Mouse (Mus musculus): ENCODE data around the gene Ifi205. TPM values are rescaled to one million over a fixed set of nuclear protein-coding genes. Genes with fewer than 3 reads are reported as not detected.
"Not testable (repeated sequence)": the region's sequence is repeated elsewhere in the genome, so short reads cannot be mapped to it uniquely, and the experiment has no call there.

The Ifi205 gene
- total and polyA plus RNA-seq, 2 experiments, result 0.22 to 2.5 TPM

- Histone ChIP-seq H3K27me3 (ENCODE audit: control insufficient read depth, insufficient read depth, low read length) (no peaks in the 10 kb centered on the region), H3K36me3 (ENCODE audit: control insufficient read depth, insufficient read depth, low read length) (no peaks in the 10 kb centered on the region), H3K4me3 (ENCODE audit: insufficient read depth, low read depth, low read length) (no peak within 1 kb of the TSS), H3K79me2 (ENCODE audit: control insufficient read depth, insufficient read depth, low read length) (no peaks in the 10 kb centered on the region), H3K4me1 (ENCODE audit: control insufficient read depth, insufficient read depth, low read length) (no peaks in the 10 kb centered on the region), H3K27ac (replicated peaks; ENCODE audit: insufficient read depth, low read depth, low read length) (no peak within 1 kb of the TSS), H3K9ac (ENCODE audit: low read depth, low read length) (no peak within 1 kb of the TSS)
- TF ChIP-seq CTCF (IDR thresholded peaks at IDR 0.05; ENCODE audit: low read depth, low read length), result no peak
- TF ChIP-seq POLR2A (IDR thresholded peaks at IDR 0.05; ENCODE audit: extremely low read depth, insufficient read depth, low read length), result no peak
- peak; percentile 39 for DNase-seq (ENCODE audit: extremely low read depth, low read depth, low spot score)
- WGBS, result 73% methylated on average over 7 of the region's 7 CpGs
Measured at GRCm38 (mm10) chr1:174040523-174041177, 9.0 kb upstream of the Ifi205 start, which contains the start of gene Olfr433. Gene Olfr433 (plus strand): TSS chr1:174040705.

- peak; percentile 24 for DNase-seq (ENCODE audit: extremely low read depth, low read depth, low spot score)
- Histone ChIP-seq H3K36me3 (ENCODE audit: control insufficient read depth, insufficient read depth, low read length) (no peaks in the 10 kb centered on the region), H3K27me3 (ENCODE audit: control insufficient read depth, insufficient read depth, low read length) (no peaks in the 10 kb centered on the region), H3K9ac (ENCODE audit: low read depth, low read length) (no peak overlapping the region), H3K79me2 (ENCODE audit: control insufficient read depth, insufficient read depth, low read length) (no peaks in the 10 kb centered on the region), H3K27ac (replicated peaks; ENCODE audit: insufficient read depth, low read depth, low read length) (no peak overlapping the region), H3K4me3 (ENCODE audit: insufficient read depth, low read depth, low read length) (no peak overlapping the region), H3K4me1 (ENCODE audit: control insufficient read depth, insufficient read depth, low read length) (no peaks in the 10 kb centered on the region)
- WGBS, result 78% methylated on average over 3 of the region's 3 CpGs
- TF ChIP-seq POLR2A (IDR thresholded peaks at IDR 0.05; ENCODE audit: extremely low read depth, insufficient read depth, low read length), result no peak
- no peak for TF ChIP-seq CTCF (IDR thresholded peaks at IDR 0.05; ENCODE audit: low read depth, low read length)
Measured at GRCm38 (mm10) chr1:174038480-174038879, 6.9 kb upstream of the Ifi205 start.

- no peaks in the 10 kb centered on the region for H3K4me1 ChIP-seq (ENCODE audit: control insufficient read depth, insufficient read depth, low read length)
- no peak for DNase-seq (ENCODE audit: extremely low read depth, low read depth, low spot score)
- no peaks in the 10 kb centered on the region for H3K36me3 ChIP-seq (ENCODE audit: control insufficient read depth, insufficient read depth, low read length)
- TF ChIP-seq POLR2A (IDR thresholded peaks at IDR 0.05; ENCODE audit: extremely low read depth, insufficient read depth, low read length), result no peak
- no peak for TF ChIP-seq CTCF (IDR thresholded peaks at IDR 0.05; ENCODE audit: low read depth, low read length)
- no peak overlapping the region for H3K9ac ChIP-seq (ENCODE audit: low read depth, low read length)
- H3K4me3 ChIP-seq (ENCODE audit: insufficient read depth, low read depth, low read length), result no peak overlapping the region
- H3K79me2 ChIP-seq (ENCODE audit: control insufficient read depth, insufficient read depth, low read length), result no peaks in the 10 kb centered on the region
- H3K27me3 ChIP-seq (ENCODE audit: control insufficient read depth, insufficient read depth, low read length), result no peaks in the 10 kb centered on the region
- WGBS, result 54% methylated on average over 4 of the region's 4 CpGs
- no peak overlapping the region for H3K27ac ChIP-seq (replicated peaks; ENCODE audit: insufficient read depth, low read depth, low read length)
Measured at GRCm38 (mm10) chr1:174035841-174036240, 4.2 kb upstream of the Ifi205 start.

GRCm38 (mm10) chr1:174007050-174007449 is 24.6 kb downstream of the Ifi205 start:
- not testable (repeated sequence) for H3K4me3 ChIP-seq (ENCODE audit: insufficient read depth, low read depth, low read length); H3K4me1 ChIP-seq (ENCODE audit: control insufficient read depth, insufficient read depth, low read length); H3K27ac ChIP-seq (replicated peaks; ENCODE audit: insufficient read depth, low read depth, low read length); H3K9ac ChIP-seq (ENCODE audit: low read depth, low read length); DNase-seq (ENCODE audit: extremely low read depth, low read depth, low spot score); H3K27me3 ChIP-seq (ENCODE audit: control insufficient read depth, insufficient read depth, low read length); H3K36me3 ChIP-seq (ENCODE audit: control insufficient read depth, insufficient read depth, low read length); H3K79me2 ChIP-seq (ENCODE audit: control insufficient read depth, insufficient read depth, low read length)

- H3K79me2 ChIP-seq (ENCODE audit: control insufficient read depth, insufficient read depth, low read length); H3K27me3 ChIP-seq (ENCODE audit: control insufficient read depth, insufficient read depth, low read length); H3K27ac ChIP-seq (replicated peaks; ENCODE audit: insufficient read depth, low read depth, low read length); H3K4me1 ChIP-seq (ENCODE audit: control insufficient read depth, insufficient read depth, low read length); H3K9ac ChIP-seq (ENCODE audit: low read depth, low read length); H3K36me3 ChIP-seq (ENCODE audit: control insufficient read depth, insufficient read depth, low read length); H3K4me3 ChIP-seq (ENCODE audit: insufficient read depth, low read depth, low read length); DNase-seq (ENCODE audit: extremely low read depth, low read depth, low spot score): not testable (repeated sequence)
- WGBS, result 73% methylated on average over 2 of the region's 3 CpGs
Measured at GRCm38 (mm10) chr1:174004352-174005109, 27.1 kb downstream of the Ifi205 start.

- no peaks in the 10 kb centered on the region for H3K36me3 ChIP-seq (ENCODE audit: control insufficient read depth, insufficient read depth, low read length)
- no peaks in the 10 kb centered on the region for H3K27me3 ChIP-seq (ENCODE audit: control insufficient read depth, insufficient read depth, low read length)
- no peaks in the 10 kb centered on the region for H3K79me2 ChIP-seq (ENCODE audit: control insufficient read depth, insufficient read depth, low read length)
- DNase-seq (ENCODE audit: extremely low read depth, low read depth, low spot score), result no peak
- no peak overlapping the region for H3K9ac ChIP-seq (ENCODE audit: low read depth, low read length)
- no peak overlapping the region for H3K4me3 ChIP-seq (ENCODE audit: insufficient read depth, low read depth, low read length)
- no peaks in the 10 kb centered on the region for H3K4me1 ChIP-seq (ENCODE audit: control insufficient read depth, insufficient read depth, low read length)
- WGBS, result 77% methylated on average over 4 of the region's 4 CpGs
- TF ChIP-seq POLR2A (IDR thresholded peaks at IDR 0.05; ENCODE audit: extremely low read depth, insufficient read depth, low read length) (no peak), CTCF (IDR thresholded peaks at IDR 0.05; ENCODE audit: low read depth, low read length) (no peak)
- no peak overlapping the region for H3K27ac ChIP-seq (replicated peaks; ENCODE audit: insufficient read depth, low read depth, low read length)
Measured at GRCm38 (mm10) chr1:173995003-173995402, 36.6 kb downstream of the Ifi205 start.

GRCm38 (mm10) chr1:173982694-173983305 is 48.8 kb downstream of the Ifi205 start, which contains the start of gene Ifi202b:
Gene Ifi202b (minus strand): TSS chr1:173982744.
- not testable (repeated sequence) for H3K4me1 ChIP-seq (ENCODE audit: control insufficient read depth, insufficient read depth, low read length); H3K36me3 ChIP-seq (ENCODE audit: control insufficient read depth, insufficient read depth, low read length); DNase-seq (ENCODE audit: extremely low read depth, low read depth, low spot score); H3K27me3 ChIP-seq (ENCODE audit: control insufficient read depth, insufficient read depth, low read length); H3K4me3 ChIP-seq (ENCODE audit: insufficient read depth, low read depth, low read length); H3K9ac ChIP-seq (ENCODE audit: low read depth, low read length); H3K79me2 ChIP-seq (ENCODE audit: control insufficient read depth, insufficient read depth, low read length); H3K27ac ChIP-seq (replicated peaks; ENCODE audit: insufficient read depth, low read depth, low read length)
- 79% methylated on average over 6 of the region's 6 CpGs for WGBS

- WGBS, result 16% methylated on average over 3 of the region's 3 CpGs
- not testable (repeated sequence) for H3K79me2 ChIP-seq (ENCODE audit: control insufficient read depth, insufficient read depth, low read length); H3K36me3 ChIP-seq (ENCODE audit: control insufficient read depth, insufficient read depth, low read length); H3K4me3 ChIP-seq (ENCODE audit: insufficient read depth, low read depth, low read length); H3K9ac ChIP-seq (ENCODE audit: low read depth, low read length); H3K27ac ChIP-seq (replicated peaks; ENCODE audit: insufficient read depth, low read depth, low read length); DNase-seq (ENCODE audit: extremely low read depth, low read depth, low spot score); H3K27me3 ChIP-seq (ENCODE audit: control insufficient read depth, insufficient read depth, low read length); H3K4me1 ChIP-seq (ENCODE audit: control insufficient read depth, insufficient read depth, low read length)
Measured at GRCm38 (mm10) chr1:173981038-173981437, 50.6 kb downstream of the Ifi205 start.
